17 mouse cellular contexts compared by ENCODE assay signal in the genomic region with DNA sequence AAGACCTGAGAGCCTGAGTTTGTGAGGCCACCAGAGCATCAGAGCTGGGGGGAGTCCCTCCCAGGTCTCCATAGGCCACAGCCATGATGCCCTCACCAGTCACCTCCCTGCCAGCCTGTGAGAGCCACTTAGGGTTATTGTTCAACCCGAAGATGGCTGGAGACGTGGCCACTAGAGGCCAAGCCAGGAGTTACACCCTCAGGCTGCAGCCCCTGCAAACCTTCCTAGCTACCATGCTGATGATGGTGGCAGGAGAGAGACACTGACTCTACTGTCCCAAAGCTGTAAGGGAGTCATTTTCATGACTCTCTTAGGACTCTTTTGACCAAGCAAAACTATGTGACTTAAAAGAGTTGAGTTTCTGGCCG. TPM values are rescaled to one million over a fixed set of nuclear protein-coding genes. Genes with fewer than 3 reads are reported as not detected.
DNase-seq lines count a peak whose midpoint lies in the region; ATAC-seq lines count a peak whose summit lies in the region.
"Had no signal": no experiment of that assay in that cellular context is flagged by ENCODE, and none has a peak within 500 bp of the region (broad histone marks: within the 10 kb centered on the region; RNA-seq: fewer than 3 reads in every experiment).

No protein-coding gene starts in this region.

- ATAC-seq in kidney, embryonic 15.5 days (replicated peaks; ENCODE audit: low FRiP score) = peak; percentile 4; the same call in 1 of the 2 replicates
- no peak for ATAC-seq in neural tube, embryonic 15.5 days (ENCODE audit: low FRiP score)
- no peak for ATAC-seq in heart, embryonic 12.5 days (ENCODE audit: insufficient number of reproducible peaks, low FRiP score)
- ATAC-seq: Patski had no signal

- H3K27ac ChIP-seq in kidney, embryonic 15.5 days = peak overlapping the region; percentile 97
- no peak overlapping the region for H3K27ac ChIP-seq in neural tube, embryonic 15.5 days (replicated peaks)
- no peak overlapping the region for H3K27ac ChIP-seq in heart, embryonic 12.5 days (ENCODE audit: poor library complexity, severe bottlenecking)
- H3K27ac ChIP-seq: liver, embryonic 13.5 days had no signal

- no peak overlapping the region for H3K9ac ChIP-seq in kidney, embryonic 15.5 days
- H3K9ac ChIP-seq in neural tube, embryonic 15.5 days (replicated peaks) = 0 out of 2 replicates have a peak overlapping the region, but pooled peaks have one; percentile 14
- H3K9ac ChIP-seq in heart, embryonic 12.5 days = no peak overlapping the region
- H3K9ac ChIP-seq: liver, embryonic 13.5 days had no signal

- H3K9me3 ChIP-seq in kidney, embryonic 15.5 days (replicated peaks) = no peaks in the 10 kb centered on the region
- H3K9me3 ChIP-seq in neural tube, embryonic 15.5 days (replicated peaks) = no peaks in the 10 kb centered on the region
- no peaks in the 10 kb centered on the region for H3K9me3 ChIP-seq in heart, embryonic 12.5 days (replicated peaks)
- H3K9me3 ChIP-seq: liver, embryonic 13.5 days; megakaryocyte, embryonic 14.5 days had no signal

- 46% methylated on average over 3 of the region's 3 CpGs for WGBS in kidney, embryonic 15.5 days
- WGBS in neural tube, embryonic 15.5 days = 49% methylated on average over 3 of the region's 3 CpGs
- 65% methylated on average over 3 of the region's 3 CpGs for WGBS in heart, embryonic 12.5 days

- H3K4me3 ChIP-seq in kidney, embryonic 15.5 days (replicated peaks) = no peak overlapping the region
- H3K4me3 ChIP-seq in neural tube, embryonic 15.5 days (replicated peaks) = no peak overlapping the region
- H3K4me3 ChIP-seq in heart, embryonic 12.5 days = no peak overlapping the region
- H3K4me3 ChIP-seq: liver, embryonic 13.5 days; megakaryocyte, embryonic 14.5 days had no signal

- peak; percentile 44 for DNase-seq in cerebellum, adult 9-11 months
- DNase-seq in cerebellum, postnatal 25 days = no peak
- no peak for DNase-seq in kidney, postnatal 25 days
- no peak for DNase-seq in neural tube, embryonic 10.5 days (ENCODE audit: extremely low spot score, low spot score)
- peak; percentile 25 for DNase-seq in retina, postnatal 1 day
- DNase-seq: adrenal gland, postnatal 10 days; heart, postnatal 4 days; liver, embryonic 13.5 days; thymus, postnatal 25 days had no signal

- H3K36me3 ChIP-seq in kidney, embryonic 15.5 days = peaks cover 24% of the 10 kb centered on the region
- H3K36me3 ChIP-seq in neural tube, embryonic 15.5 days = peaks cover 28% of the 10 kb centered on the region
- H3K36me3 ChIP-seq in heart, embryonic 12.5 days = peaks cover 21% of the 10 kb centered on the region

- no peaks in the 10 kb centered on the region for H3K27me3 ChIP-seq in kidney, embryonic 15.5 days
- H3K27me3 ChIP-seq in neural tube, embryonic 15.5 days (replicated peaks) = no peaks in the 10 kb centered on the region
- H3K27me3 ChIP-seq in heart, embryonic 12.5 days (replicated peaks) = peaks cover 6% of the 10 kb centered on the region; the same call in 1 of the 2 replicates
- H3K27me3 ChIP-seq: liver, embryonic 13.5 days; megakaryocyte, embryonic 14.5 days; Patski had no signal

- peaks cover 40% of the 10 kb centered on the region for H3K4me1 ChIP-seq in kidney, embryonic 15.5 days
- H3K4me1 ChIP-seq in neural tube, embryonic 15.5 days = peaks cover 33% of the 10 kb centered on the region
- H3K4me1 ChIP-seq in heart, embryonic 12.5 days (replicated peaks) = peaks cover 21% of the 10 kb centered on the region

- peak overlapping the region; percentile 79 for H3K4me2 ChIP-seq in kidney, embryonic 15.5 days
- H3K4me2 ChIP-seq in neural tube, embryonic 15.5 days = peak overlapping the region; percentile 5; the same call in 1 of the 2 replicates
- no peak overlapping the region for H3K4me2 ChIP-seq in heart, embryonic 12.5 days
- H3K4me2 ChIP-seq: liver, embryonic 13.5 days had no signal

RNA-seq across cellular contexts. Expression of gene Tpgs1, which starts 2.9 kb away (rescaled TPM):
- 71.2 and 81.4 TPM in 2 replicates for polyA plus RNA-seq in kidney, embryonic 15.5 days (2015; fragmentation: Nextera tagmentation; extraction: Ambion mirVana)
- polyA plus RNA-seq in neural tube, embryonic 15.5 days (2015; fragmentation: Nextera tagmentation; extraction: Ambion mirVana) = 109 and 115 TPM in 2 replicates
- 41.9 and 46.0 TPM in 2 replicates for polyA plus RNA-seq in heart, embryonic 12.5 days (2016; fragmentation: Nextera tagmentation; extraction: Ambion mirVana)

RNA-seq across cellular contexts. Expression of gene Madcam1, which starts 7.7 kb away (rescaled TPM):
- 2.7 and 2.8 TPM in 2 replicates for polyA plus RNA-seq in kidney, embryonic 15.5 days (2015; fragmentation: Nextera tagmentation; extraction: Ambion mirVana)
- 1.0 and 4.1 TPM in 2 replicates for polyA plus RNA-seq in neural tube, embryonic 15.5 days (2015; fragmentation: Nextera tagmentation; extraction: Ambion mirVana)
- 0.23 and 1.0 TPM in 2 replicates for polyA plus RNA-seq in heart, embryonic 12.5 days (2016; fragmentation: Nextera tagmentation; extraction: Ambion mirVana)
- polyA plus RNA-seq: C2C12, Patski had no signal

RNA-seq across cellular contexts. Expression of gene Cdc34, which starts 9.9 kb away (rescaled TPM):
- 88.4 and 100 TPM in 2 replicates for polyA plus RNA-seq in kidney, embryonic 15.5 days (2015; fragmentation: Nextera tagmentation; extraction: Ambion mirVana)
- polyA plus RNA-seq in neural tube, embryonic 15.5 days (2015; fragmentation: Nextera tagmentation; extraction: Ambion mirVana) = 83.0 and 83.4 TPM in 2 replicates
- 151 and 152 TPM in 2 replicates for polyA plus RNA-seq in heart, embryonic 12.5 days (2016; fragmentation: Nextera tagmentation; extraction: Ambion mirVana)

RNA-seq across cellular contexts. Expression of gene Gzmm, which starts 16.7 kb away (rescaled TPM):
- polyA plus RNA-seq in kidney, embryonic 15.5 days (2015; fragmentation: Nextera tagmentation; extraction: Ambion mirVana) = 0.50 and 0.95 TPM in 2 replicates
- 1.1 TPM in 2 replicates for polyA plus RNA-seq in neural tube, embryonic 15.5 days (2015; fragmentation: Nextera tagmentation; extraction: Ambion mirVana)
- 0.78 and 0.83 TPM in 2 replicates for polyA plus RNA-seq in heart, embryonic 12.5 days (2016; fragmentation: Nextera tagmentation; extraction: Ambion mirVana)

RNA-seq across cellular contexts. Expression of gene Odf3l2, which starts 26.5 kb away (rescaled TPM):
- polyA plus RNA-seq in kidney, embryonic 15.5 days (2015; fragmentation: Nextera tagmentation; extraction: Ambion mirVana) = not detected in 2 replicates
- 0.14 and 0.17 TPM in 2 replicates for polyA plus RNA-seq in neural tube, embryonic 15.5 days (2015; fragmentation: Nextera tagmentation; extraction: Ambion mirVana)
- polyA plus RNA-seq in heart, embryonic 12.5 days (2016; fragmentation: Nextera tagmentation; extraction: Ambion mirVana) = not detected in 2 replicates
- polyA plus RNA-seq: C2C12; embryonic facial prominence, embryonic 11.5 days; liver, embryonic 13.5 days; Patski; stomach, embryonic 16.5 days had no signal

Comparison
In these comparisons a context has a peak if more than half of its experiments do, and no peak if none do; other contexts are left out.
1. DNase-seq: peak in cerebellum, adult 9-11 months (single experiment) and retina, postnatal 1 day (single experiment); none in cerebellum, postnatal 25 days (0 of 2), kidney, postnatal 25 days (0 of 2) and neural tube, embryonic 10.5 days (single experiment).